Mouse (Mus musculus): ENCODE measurements around the gene Pigq.
A peak's percentile ranks its signal among the peaks of the same experiment; 100 is the strongest.

The Pigq gene

GRCm38 (mm10) chr17:25944366-25945163 lies at the start of gene Pigq, which contains the start of gene Nhlrc4:
Gene Pigq, minus strand, starts transcription at chr17:25944936.
Gene Nhlrc4, minus strand, starts transcription at chr17:25944961.
- no peak for DNase-seq

GRCm38 (mm10) chr17:25993489-25993888 lies 48.8 kb upstream of the Pigq start:
- no peak for DNase-seq

- DNase-seq: no peak
Observed at GRCm38 (mm10) chr17:25992274-25992673, 47.5 kb upstream of the Pigq start.

GRCm38 (mm10) chr17:25990331-25990730 lies 45.6 kb upstream of the Pigq start:
- no peak for DNase-seq

- peak; percentile 97 for DNase-seq
Observed at GRCm38 (mm10) chr17:25985306-25986294, 40.9 kb upstream of the Pigq start, which contains the start of gene Capn15. Gene Capn15, minus strand, starts transcription at chr17:25985796.

- DNase-seq: peak; percentile 4
Observed at GRCm38 (mm10) chr17:25984556-25985305, 40.0 kb upstream of the Pigq start.

- no peak for DNase-seq
Observed at GRCm38 (mm10) chr17:25984066-25984465, 39.3 kb upstream of the Pigq start.

- DNase-seq: no peak
Observed at GRCm38 (mm10) chr17:25982913-25983312, 38.2 kb upstream of the Pigq start.

GRCm38 (mm10) chr17:25980854-25981253 lies 36.1 kb upstream of the Pigq start:
- DNase-seq: no peak

GRCm38 (mm10) chr17:25979829-25980738 lies 35.3 kb upstream of the Pigq start:
- no peak for DNase-seq

- no peak for DNase-seq
Observed at GRCm38 (mm10) chr17:25970954-25971707, 26.4 kb upstream of the Pigq start.

GRCm38 (mm10) chr17:25970448-25970847 lies 25.7 kb upstream of the Pigq start:
- DNase-seq: peak; percentile 58

- no peak for DNase-seq
Observed at GRCm38 (mm10) chr17:25968176-25968575, 23.4 kb upstream of the Pigq start.

- no peak for DNase-seq
Observed at GRCm38 (mm10) chr17:25967652-25968051, 22.9 kb upstream of the Pigq start.

GRCm38 (mm10) chr17:25964271-25964670 lies 19.5 kb upstream of the Pigq start:
- no peak for DNase-seq

GRCm38 (mm10) chr17:25962413-25962905 lies 17.7 kb upstream of the Pigq start:
- no peak for DNase-seq

GRCm38 (mm10) chr17:25961566-25961965 lies 16.8 kb upstream of the Pigq start:
- no peak for DNase-seq

- DNase-seq: no peak
Observed at GRCm38 (mm10) chr17:25959630-25960467, 15.1 kb upstream of the Pigq start.

- no peak for DNase-seq
Observed at GRCm38 (mm10) chr17:25958771-25959494, 14.2 kb upstream of the Pigq start.

All from retina, postnatal 1 day (tissue).